Mouse (Mus musculus): Measurements from ENCODE around the gene Fam167b.

The Fam167b gene

GRCm38 (mm10) chr4:129578466-129578865, at the start of gene Fam167b:
Gene Fam167b (minus strand): TSS chr4:129578549.
- peak; percentile 49 to 68 for DNase-seq

GRCm38 (mm10) chr4:129626035-129626434, 47.7 kb upstream of the Fam167b start:
- no peak for DNase-seq

DNA sequence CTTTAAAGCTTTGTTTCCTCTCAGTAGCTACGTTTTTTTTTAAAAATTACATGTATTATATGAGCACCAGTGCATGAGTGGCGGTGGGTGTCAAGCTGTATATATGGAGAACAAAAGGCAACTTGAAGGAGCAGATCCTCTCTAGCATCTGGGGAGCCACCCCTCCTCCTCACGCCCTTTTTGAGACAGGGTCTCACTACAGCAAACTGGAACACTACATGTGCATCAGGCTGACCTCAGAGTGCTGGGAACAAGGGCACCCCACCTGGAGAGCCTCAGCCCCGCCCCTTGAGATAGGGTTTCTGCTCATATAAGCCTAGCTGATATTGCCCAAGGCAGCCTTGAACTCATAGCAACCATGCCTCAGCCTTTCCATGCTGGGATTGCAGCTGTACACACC, 47.1 kb upstream of the Fam167b start:
- DNase-seq = no peak

DNA sequence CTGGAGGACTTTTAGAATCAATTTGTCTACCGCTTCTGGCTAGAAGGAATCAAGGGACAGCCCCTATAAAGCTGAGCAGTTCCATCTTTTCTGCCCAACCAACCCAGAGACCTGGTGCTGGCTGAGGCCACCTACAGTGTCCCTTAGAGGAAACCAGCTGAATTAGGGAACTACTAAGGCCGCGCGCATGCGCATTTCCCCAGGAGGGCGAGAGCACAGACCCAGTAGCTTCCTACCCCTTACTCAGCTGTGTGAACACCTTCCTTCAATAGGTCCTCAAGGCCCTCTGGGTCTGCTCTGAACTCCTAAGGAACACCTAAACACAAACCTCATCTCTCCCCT, 46.7 kb upstream of the Fam167b start:
- peak; percentile 75 to 79 for DNase-seq

DNA sequence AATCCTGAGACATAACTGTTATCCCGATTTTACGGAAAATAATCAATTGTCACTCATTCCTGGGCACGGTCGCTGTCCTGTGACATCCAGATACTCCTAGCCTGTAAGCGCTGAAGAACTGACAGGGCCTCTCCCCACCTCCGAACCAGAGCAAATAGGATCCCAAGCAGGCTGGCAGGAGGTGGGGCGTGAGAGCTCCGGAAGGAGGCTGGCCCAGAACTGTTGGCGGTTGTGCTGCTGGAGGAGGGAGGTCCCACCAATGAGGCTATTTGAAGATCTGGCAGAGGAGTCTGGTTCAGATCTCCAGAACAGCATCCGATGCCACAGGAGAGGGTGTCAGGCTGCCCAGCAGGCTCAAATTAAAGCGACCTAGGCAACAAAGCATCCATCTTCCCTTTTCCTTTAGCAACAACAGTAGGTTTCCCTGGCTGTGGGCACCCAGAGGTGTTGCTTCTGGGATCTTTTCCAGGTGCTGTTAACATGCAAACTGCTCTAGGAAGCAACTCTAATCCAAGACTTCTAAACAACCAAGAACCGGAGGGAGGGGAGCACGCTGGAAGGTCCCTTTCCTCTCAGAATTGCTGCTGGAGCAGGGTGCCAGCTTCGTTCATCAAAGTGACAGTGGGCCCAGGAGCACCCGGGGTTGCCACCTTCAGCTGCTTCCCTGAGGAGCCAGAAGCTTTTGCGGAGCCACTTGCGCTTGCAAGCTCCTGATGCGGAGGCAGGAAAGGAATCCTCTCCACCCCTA, 46.1 kb upstream of the Fam167b start:
- peak; percentile 89 to 93 for DNase-seq

DNA sequence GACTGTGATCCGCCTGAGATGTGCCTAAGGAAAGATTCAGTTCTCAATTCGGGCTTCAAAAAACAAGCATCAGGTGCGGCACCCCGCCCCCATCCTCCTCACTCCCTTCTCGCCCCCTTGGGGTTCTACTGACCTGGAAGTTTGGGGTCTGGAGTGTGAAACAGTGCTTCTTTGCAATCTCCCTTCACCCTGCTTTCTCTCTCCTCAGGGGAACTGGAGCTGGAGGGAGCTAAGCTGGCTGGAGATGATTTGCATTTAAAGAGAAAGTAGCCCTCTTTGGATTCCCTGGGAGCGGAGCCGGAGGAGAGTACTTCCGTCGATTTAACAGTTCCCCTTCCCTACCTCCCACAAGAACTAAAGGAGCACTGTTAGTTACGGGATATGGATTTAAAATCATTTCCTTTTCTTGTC, 45.3 kb upstream of the Fam167b start, which contains the start of gene Ccdc28b:
Gene Ccdc28b, minus strand, starts transcription at position 267 of the 411 bp plus-strand sequence.
- peak in 1 of 2 experiments; percentile 53 for DNase-seq

DNA sequence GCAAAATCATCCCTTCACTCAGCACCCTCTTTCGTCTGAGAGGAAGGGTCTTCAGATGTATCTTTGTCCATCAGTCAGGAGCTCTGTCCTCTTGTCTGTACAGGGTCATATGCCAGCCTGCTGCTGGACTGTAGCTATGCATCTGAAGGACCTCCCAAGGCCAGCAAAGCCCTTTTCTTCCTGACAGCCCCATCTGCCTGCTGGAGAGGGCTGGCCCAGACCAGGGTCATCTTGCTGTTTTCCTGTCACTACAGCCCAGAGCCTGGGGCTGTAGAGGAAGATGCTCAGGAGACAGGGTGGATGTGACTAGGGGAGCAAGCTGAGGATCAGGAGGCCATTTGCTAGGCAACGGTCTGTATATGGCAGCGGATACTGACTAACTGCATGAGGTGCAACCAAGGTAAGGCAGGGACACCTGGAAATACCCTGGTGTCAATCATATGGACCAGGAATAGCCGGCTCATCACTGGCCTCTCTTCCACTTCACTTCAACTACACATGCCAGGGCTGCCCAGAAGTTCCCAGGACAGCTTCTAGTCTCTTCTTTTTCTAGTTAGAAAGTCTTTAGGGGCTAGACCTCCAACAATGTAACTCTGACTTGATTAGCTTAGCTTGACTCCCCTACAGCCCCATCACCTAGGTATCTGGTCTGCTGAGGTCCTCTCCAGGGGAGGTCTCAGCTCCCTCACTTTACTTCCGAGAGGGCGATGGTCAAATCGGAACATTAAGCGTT, 44.6 kb upstream of the Fam167b start:
- DNase-seq = no peak

DNA sequence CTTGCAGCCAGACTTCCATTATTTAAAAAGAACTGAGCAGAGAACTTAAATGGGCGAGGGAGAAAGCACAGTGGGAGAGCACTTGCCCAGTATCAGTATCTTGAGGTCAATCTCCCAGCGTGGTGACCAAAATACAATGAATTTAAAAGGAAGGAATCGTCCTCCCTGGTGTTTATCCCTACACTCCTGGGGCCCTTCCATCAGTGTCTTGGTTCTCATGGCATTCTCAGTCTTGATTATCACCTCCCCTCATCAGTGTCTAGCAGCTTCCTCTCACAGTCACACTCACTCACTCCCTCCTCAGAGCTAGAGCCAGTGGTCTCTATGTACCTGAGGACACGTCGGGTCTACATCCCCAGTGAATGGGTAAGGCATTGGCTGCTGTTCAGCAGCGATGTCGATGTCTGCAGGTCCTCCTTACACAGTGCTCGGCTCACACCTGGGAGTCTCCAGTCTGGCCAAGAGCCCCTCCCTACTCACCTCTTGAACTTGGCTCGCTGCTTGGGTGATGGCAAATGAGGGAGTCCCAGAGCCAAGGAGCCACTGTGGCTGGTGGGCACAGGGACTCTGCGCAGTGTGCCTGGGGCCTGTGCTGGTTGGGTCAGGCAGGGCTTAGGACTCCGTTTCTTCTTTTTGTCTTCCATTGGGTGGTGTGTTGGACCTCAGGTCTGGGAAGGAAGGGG, 43.9 kb upstream of the Fam167b start:
- DNase-seq = no peak

GRCm38 (mm10) chr4:129621283-129621841, 43.0 kb upstream of the Fam167b start:
- peak in 1 of 2 experiments; percentile 58 for DNase-seq

- DNase-seq = no peak
These were observed 42.3 kb upstream of the Fam167b start for GRCm38 (mm10) chr4:129620419-129621282.

DNA sequence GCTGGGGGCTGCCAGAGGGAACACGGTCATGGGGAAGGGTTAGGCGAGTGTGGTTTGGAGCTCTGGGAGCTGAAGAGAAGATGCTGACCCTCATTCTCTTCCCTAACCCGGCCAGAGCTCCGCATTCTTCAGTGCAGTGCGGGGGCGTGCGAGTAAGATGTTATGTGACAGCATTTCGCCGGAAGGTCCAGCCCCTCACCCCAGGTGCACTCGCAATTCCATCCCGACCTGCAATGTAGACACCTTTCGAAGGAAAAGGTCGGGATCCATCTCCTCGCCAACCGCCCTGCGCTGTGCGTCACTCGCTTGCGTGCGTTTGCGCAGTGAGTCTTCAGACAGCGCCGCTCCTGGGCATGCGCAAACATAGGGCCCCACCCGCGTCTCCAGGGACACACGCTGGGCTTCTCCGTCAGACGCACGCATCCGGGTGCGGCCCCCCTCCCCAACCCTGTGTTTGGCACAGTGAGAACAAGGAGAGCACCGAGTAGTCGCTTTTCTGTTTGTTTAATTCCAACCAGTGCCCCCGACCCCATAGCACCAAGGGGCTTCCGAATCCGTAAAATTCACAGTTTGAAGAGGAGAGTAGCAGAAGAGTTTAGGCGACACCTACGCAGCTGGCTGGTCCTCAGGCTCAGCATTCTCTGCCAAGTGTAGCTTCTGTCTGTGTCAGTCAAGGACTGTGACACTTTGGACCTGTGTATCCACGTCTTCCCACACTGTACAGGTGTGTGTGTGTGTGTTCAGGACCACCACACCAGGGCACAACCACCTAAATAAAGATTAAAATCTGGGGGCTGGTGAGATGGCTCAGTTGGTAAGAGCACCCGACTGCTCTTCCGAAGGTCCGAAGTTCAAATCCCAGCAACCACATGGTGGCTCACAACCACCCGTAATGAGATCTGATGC, 40.7 kb upstream of the Fam167b start, which contains the start of gene Iqcc:
Gene Iqcc, minus strand, starts transcription at position 314 of the 906 bp plus-strand sequence.
- DNase-seq = peak; percentile 96 to 97

DNA sequence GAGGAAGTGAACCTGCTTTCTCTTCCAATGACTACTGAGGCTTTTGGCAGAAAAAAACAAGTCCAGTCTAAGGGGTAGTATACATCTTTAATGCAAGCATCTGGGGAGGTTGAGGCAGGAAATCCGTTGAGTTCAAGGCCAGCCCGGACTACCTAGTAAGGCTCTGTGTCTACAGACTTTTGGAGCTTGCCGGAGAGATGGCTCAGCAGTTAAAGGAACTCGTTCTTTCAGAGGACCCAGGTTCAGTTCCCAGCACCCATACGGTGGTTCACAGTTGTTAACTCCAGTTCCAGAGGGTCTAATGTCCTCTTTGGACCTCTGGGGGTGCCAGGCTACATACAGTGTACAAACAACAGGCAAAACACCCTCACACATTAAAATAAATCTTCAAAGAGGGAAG, 39.7 kb upstream of the Fam167b start:
- DNase-seq = no peak

DNA sequence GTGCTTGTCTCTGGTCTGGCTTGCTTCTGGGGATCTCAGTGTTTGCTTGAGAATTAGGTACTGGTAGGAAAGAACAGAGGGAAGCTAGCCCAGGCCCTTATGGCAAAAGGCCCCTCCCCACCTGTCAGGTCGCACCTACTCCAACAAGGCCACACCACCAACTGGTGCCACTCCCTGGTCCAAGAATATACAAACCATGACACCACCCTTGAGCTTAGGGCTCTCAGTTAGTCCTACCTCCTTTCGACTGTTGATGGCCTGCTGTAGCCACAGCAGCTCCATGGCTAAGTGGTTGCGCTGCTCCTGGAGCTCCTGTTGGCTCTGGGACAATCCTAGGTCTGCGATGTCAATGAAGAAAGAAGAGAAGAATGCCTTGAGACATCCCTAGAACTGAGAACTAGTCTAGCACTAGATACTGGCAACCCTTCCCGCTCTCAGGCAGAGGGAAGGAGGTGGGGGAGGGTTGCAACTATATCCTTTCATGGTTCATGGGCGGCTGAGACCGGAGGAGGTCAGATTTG, 38.8 kb upstream of the Fam167b start:
- no peak for DNase-seq

DNA sequence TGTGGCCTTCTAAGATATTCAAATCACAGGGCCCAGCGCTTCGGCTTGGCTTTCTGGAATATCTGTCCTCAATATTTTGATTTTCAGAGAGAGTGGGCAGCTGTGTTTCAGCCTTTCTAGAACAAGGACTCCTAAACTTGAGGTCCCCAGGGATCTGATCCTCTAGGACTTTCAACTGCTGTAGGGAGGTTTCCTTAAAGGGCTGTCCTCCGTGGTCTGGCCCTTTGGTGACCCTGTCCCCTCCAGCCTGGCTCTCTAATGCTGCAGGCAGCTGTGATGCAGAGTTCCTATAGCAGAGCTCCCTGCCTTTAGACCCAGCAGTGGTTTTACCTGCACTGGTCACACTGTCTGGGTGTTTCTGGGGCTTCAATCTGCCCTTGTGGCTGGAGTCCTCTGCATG, 38.3 kb upstream of the Fam167b start:
- no peak for DNase-seq

DNA sequence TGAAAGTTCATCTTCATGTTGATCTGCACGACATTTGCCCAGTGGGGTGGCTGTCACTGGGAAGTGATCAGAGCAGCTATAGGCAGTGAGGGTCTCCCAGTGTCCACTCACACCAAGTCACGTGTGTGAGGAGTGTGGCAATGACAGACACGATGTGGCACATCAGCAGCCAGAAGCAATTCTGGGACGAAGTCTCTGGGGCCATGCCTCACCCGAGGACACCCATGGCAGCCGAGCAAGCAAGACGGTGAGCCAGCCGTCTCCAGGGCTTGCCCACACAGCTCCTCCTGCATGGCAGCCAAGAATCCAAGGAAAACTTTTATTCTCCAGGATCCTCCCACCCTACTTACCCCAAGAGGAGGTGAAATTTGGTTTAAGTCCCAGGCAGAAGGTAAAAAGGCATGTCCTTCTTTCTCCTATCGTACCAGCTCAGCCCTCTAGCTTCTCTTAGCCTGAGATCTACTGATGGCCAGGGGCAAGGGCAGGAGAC, 37.5 kb upstream of the Fam167b start:
- no peak for DNase-seq

- peak; percentile 65 to 73 for DNase-seq
These were observed 35.7 kb upstream of the Fam167b start, which contains the start of gene Dcdc2b for GRCm38 (mm10) chr4:129614093-129614492. Gene Dcdc2b (minus strand): TSS chr4:129614257.

DNA sequence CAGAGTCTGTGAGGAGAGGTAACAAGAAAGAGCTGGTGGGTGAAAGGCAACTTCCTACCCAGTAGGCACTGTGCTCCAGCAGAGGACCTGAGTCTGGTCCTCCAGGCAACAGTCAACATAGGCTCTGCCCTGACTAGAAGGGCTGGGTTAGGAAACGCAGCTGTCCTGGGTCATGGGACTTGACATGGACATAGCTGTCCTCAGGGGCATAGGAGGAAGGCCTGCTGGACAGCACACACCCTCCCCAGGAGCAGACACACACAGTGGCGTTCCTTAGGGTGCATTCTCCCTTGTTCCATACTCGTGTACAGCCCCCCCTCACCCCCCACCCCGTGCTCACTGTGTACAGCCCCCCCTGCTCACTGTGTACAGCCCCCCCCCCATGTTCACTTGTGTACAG, 32.1 kb upstream of the Fam167b start:
- DNase-seq = no peak

DNA sequence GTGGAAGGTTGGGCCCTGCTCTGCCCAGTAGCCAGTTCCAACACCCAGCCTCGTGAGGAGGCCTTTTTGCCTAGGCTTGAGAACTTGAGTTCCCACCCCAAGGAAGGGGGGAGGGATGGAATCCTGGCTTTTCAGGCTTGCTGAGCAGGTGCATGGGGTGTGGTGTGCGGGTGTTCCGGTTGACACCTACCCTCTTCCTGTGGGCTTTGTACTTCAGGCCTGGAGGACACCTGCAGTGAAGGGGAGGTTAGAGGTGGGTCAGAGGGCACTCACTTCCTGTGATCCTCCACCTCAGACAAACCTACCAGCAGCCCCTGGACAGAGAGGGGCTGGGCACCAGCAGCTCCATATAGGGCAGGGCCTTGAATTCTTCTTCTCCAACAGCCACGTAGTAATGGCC, 31.7 kb upstream of the Fam167b start:
- DNase-seq = no peak

DNA sequence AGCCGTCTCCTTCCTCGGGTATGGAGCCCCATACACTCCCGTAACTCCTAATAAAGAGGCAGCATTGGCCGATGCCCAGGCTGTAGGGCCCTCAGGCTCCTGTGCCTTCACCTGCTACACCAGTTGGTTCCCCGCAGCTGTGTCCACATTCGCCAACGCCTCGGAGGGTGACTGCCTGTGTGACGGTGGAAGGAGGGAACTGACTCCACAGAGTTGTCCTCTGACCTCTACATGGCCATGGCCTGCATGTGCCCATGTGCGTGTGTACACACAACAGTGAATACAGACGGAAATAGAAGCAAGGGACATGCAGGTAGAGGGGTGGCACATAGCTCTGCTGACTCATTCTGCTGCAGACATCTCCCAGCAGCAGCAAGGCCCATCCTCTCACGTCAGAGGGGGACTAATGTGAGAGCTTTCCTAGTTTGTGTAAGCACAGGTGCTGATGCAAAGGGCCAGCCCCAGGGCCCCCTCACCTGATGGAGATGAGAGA, 30.8 kb upstream of the Fam167b start:
- DNase-seq = no peak

DNA sequence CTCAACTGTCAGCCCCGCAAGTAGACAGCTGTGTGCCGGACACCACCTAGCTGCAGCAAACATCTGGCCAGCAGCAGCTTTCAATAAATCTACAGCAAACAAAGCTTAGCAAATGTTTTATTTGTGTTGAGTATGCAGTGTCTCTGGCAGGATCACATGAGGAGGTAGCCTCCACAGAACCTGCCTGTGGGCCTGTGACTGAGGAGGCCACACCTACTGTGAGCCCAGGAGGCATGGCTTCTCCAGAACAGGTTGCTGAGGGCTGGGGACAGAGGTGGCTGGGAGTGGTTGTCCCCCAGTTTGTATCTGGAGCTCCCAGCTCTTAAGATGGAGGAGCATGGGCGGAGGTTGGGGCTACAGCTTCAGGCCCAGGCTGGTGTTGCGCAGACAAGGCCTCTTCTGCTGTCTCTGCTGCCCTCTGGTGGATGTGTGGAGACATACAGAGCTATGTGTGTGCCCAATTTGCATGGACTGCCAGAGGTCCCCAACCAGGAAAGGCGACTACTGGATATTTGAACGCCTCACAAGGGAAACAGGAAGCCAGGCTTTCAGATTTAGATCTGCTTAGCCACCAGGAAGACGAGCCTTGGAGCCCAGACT, 30.2 kb upstream of the Fam167b start:
- peak; percentile 77 to 86 for DNase-seq
